Mouse (Mus musculus) myocyte (in vitro differentiated cells): ENCODE measurements around the gene Col8a1.

ENCODE experiments used
- CEBPB ChIP-seq: IDR thresholded peaks from 2 replicates; pipeline ENCODE4 v1.6.1; 2011; ENCODE audit warnings: mild to moderate bottlenecking, moderate library complexity; ENCODE audit not compliant: poor library complexity, insufficient read depth, severe bottlenecking
- MYOD1 ChIP-seq, 3 experiments: IDR thresholded peaks; one replicate each; pipeline ENCODE4 v1.6.1; 2011; ENCODE audit warnings: control low read depth in 2 of 3, low read depth in 2 of 3, mild to moderate bottlenecking in 2 of 3, moderate library complexity in 1 of 3; ENCODE audit not compliant: insufficient read length in 2 of 3, control insufficient read depth in 1 of 3
- MYOG ChIP-seq, 3 experiments: IDR thresholded peaks; one replicate each; pipeline ENCODE4 v1.6.1; 2011; ENCODE audit warnings: control low read depth in 2 of 3, low read depth in 2 of 3, mild to moderate bottlenecking in 2 of 3; ENCODE audit not compliant: insufficient read length in 2 of 3, control insufficient read depth in 1 of 3, insufficient read depth in 1 of 3
- POLR2A ChIP-seq: IDR thresholded peaks from one replicate; pipeline ENCODE4 v1.6.1; 2011; ENCODE audit warnings: low read depth, mild to moderate bottlenecking, control low read depth, moderate library complexity; ENCODE audit not compliant: insufficient read length
- REST ChIP-seq: IDR thresholded peaks from one replicate; pipeline ENCODE4 v1.6.1; 2011; ENCODE audit warnings: mild to moderate bottlenecking, control low read depth, moderate library complexity; ENCODE audit not compliant: insufficient read depth, insufficient read length
- USF1 ChIP-seq: IDR thresholded peaks from one replicate; pipeline ENCODE4 v1.6.1; 2011; ENCODE audit warnings: low read depth, mild to moderate bottlenecking, control low read depth, moderate library complexity

DNA sequence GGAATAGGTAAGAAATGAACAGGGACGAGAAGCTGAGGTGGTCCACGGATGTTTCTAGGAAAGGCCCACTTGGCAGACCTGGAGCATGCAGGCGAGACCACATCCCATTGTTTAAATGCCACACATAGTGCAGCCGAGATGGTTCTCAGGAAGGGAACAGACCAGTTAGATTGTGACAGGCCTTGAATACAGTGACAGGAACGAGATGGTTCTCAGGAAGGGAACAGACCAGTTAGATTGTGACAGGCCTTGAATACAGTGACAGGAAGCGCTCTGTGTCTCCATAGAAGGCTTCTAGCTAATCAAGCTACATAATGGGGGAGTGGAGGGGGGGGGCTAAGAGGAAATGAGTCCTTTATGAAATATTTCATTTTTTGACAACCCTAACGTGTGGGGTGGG lies 174.5 kb downstream of the Col8a1 start:
- TF ChIP-seq CEBPB: no peak
- TF ChIP-seq POLR2A: no peak
- no peak for TF ChIP-seq MYOG (IDR thresholded peaks at IDR 0.05; ENCODE audit: control insufficient read depth in 1 of 3, insufficient read depth in 1 of 3, insufficient read length in 2 of 3, low read depth in 2 of 3)
- no peak for TF ChIP-seq REST
- no peak for TF ChIP-seq MYOD1 (IDR thresholded peaks at IDR 0.05; ENCODE audit: control insufficient read depth in 1 of 3, insufficient read length in 2 of 3, low read depth in 2 of 3)
- no peak for TF ChIP-seq USF1
